Mouse (Mus musculus): ENCODE measurements around the gene Ppp5c. TPM values are rescaled to one million over a fixed set of nuclear protein-coding genes. Genes with fewer than 3 reads are reported as not detected.
A peak's percentile ranks its signal among the peaks of the same experiment; 100 is the strongest.

Ppp5c gene
- polyA plus RNA-seq, 1 experiment from 2014 or later, result 110 TPM

GRCm38 (mm10) chr7:17060031-17060781 is 32.5 kb upstream of the Ppp5c start:
- Histone ChIP-seq H3K27ac (peak overlapping the region; percentile 93), H3K4me1 (peaks cover 67% of the 10 kb centered on the region), H3K27me3 (no peaks in the 10 kb centered on the region), H3K4me3 (0 out of 2 replicates have a peak overlapping the region, but pooled peaks have one; percentile 5), H3K9me3 (no peaks in the 10 kb centered on the region), H3K4me2 (replicated peaks) (peak overlapping the region; percentile 58), H3K36me3 (no peaks in the 10 kb centered on the region), H3K9ac (peak overlapping the region; percentile 33)
- no peak for ATAC-seq (ENCODE audit: insufficient number of reproducible peaks, insufficient read depth, low FRiP score, low TSS enrichment)
- 39% methylated on average over 9 of the region's 9 CpGs for WGBS

- H3K4me3 ChIP-seq, result no peak overlapping the region
- H3K27ac ChIP-seq, result peak overlapping the region; percentile 93
- WGBS, result 81% methylated on average over 3 of the region's 3 CpGs
- H3K4me1 ChIP-seq, result peaks cover 67% of the 10 kb centered on the region
- H3K36me3 ChIP-seq, result peaks cover 3% of the 10 kb centered on the region; the same call in 1 of the 2 replicates
- no peak overlapping the region for H3K9ac ChIP-seq
- H3K9me3 ChIP-seq, result no peaks in the 10 kb centered on the region
- peak overlapping the region; percentile 58; the same call in 1 of the 2 replicates for H3K4me2 ChIP-seq (replicated peaks)
- no peak for ATAC-seq (ENCODE audit: insufficient number of reproducible peaks, insufficient read depth, low FRiP score, low TSS enrichment)
- H3K27me3 ChIP-seq, result no peaks in the 10 kb centered on the region
Observed at GRCm38 (mm10) chr7:17059463-17059844, 31.7 kb upstream of the Ppp5c start.

- Histone ChIP-seq H3K4me1 (peaks cover 67% of the 10 kb centered on the region), H3K4me2 (replicated peaks) (peak overlapping the region; percentile 42), H3K9ac (0 out of 2 replicates have a peak overlapping the region, but pooled peaks have one; percentile 31), H3K36me3 (peaks cover 6% of the 10 kb centered on the region; the same call in 1 of the 2 replicates), H3K27ac (peak overlapping the region; percentile 93), H3K9me3 (no peaks in the 10 kb centered on the region), H3K27me3 (no peaks in the 10 kb centered on the region), H3K4me3 (0 out of 2 replicates have a peak overlapping the region, but pooled peaks have one; percentile 17)
- 64% methylated on average over 8 of the region's 8 CpGs for WGBS
- ATAC-seq (ENCODE audit: insufficient number of reproducible peaks, insufficient read depth, low FRiP score, low TSS enrichment), result no peak
Observed at GRCm38 (mm10) chr7:17058816-17059462, 31.2 kb upstream of the Ppp5c start.

- peak overlapping the region; percentile 17; the same call in 1 of the 2 replicates for H3K4me3 ChIP-seq
- WGBS, result 3% methylated on average over 15 of the region's 16 CpGs
- H3K9ac ChIP-seq, result peak overlapping the region; percentile 31; the same call in 1 of the 2 replicates
- H3K4me2 ChIP-seq (replicated peaks), result peak overlapping the region; percentile 42
- H3K36me3 ChIP-seq, result peaks cover 6% of the 10 kb centered on the region; the same call in 1 of the 2 replicates
- no peaks in the 10 kb centered on the region for H3K9me3 ChIP-seq
- H3K27ac ChIP-seq, result peak overlapping the region; percentile 93
- H3K27me3 ChIP-seq, result no peaks in the 10 kb centered on the region
- ATAC-seq (ENCODE audit: insufficient number of reproducible peaks, insufficient read depth, low FRiP score, low TSS enrichment), result peak; percentile 78
- H3K4me1 ChIP-seq, result peaks cover 67% of the 10 kb centered on the region
Observed at GRCm38 (mm10) chr7:17058071-17058689, 30.5 kb upstream of the Ppp5c start.

- 0 out of 2 replicates have a peak, but pooled peaks have one; percentile 16 for ATAC-seq (ENCODE audit: insufficient number of reproducible peaks, insufficient read depth, low FRiP score, low TSS enrichment)
- Histone ChIP-seq H3K4me3 (peak overlapping the region; percentile 47), H3K4me1 (peaks cover 60% of the 10 kb centered on the region)
Observed at GRCm38 (mm10) chr7:17056601-17057523, 29.1 kb upstream of the Ppp5c start.

GRCm38 (mm10) chr7:17056081-17056581 is 28.4 kb upstream of the Ppp5c start:
- H3K9me3 ChIP-seq, result no peaks in the 10 kb centered on the region
- ATAC-seq (ENCODE audit: insufficient number of reproducible peaks, insufficient read depth, low FRiP score, low TSS enrichment), result peak; percentile 58
- peak overlapping the region; percentile 47 for H3K4me3 ChIP-seq
- H3K4me2 ChIP-seq (replicated peaks), result peak overlapping the region; percentile 91
- H3K27me3 ChIP-seq, result no peaks in the 10 kb centered on the region
- H3K27ac ChIP-seq, result peak overlapping the region; percentile 91
- peaks cover 6% of the 10 kb centered on the region; the same call in 1 of the 2 replicates for H3K36me3 ChIP-seq
- H3K9ac ChIP-seq, result peak overlapping the region; percentile 52
- peaks cover 53% of the 10 kb centered on the region for H3K4me1 ChIP-seq
- WGBS, result under 1% methylated on average over 42 of the region's 42 CpGs

More at GRCm38 (mm10) chr7:17056601-17057523, 29.1 kb upstream of the Ppp5c start:
- Histone ChIP-seq H3K4me2 (replicated peaks) (peak overlapping the region; percentile 91), H3K27ac (peak overlapping the region; percentile 91), H3K27me3 (no peaks in the 10 kb centered on the region), H3K9ac (peak overlapping the region; percentile 52), H3K9me3 (no peaks in the 10 kb centered on the region), H3K36me3 (peaks cover 6% of the 10 kb centered on the region; the same call in 1 of the 2 replicates)
- 36% methylated on average over 14 of the region's 14 CpGs for WGBS

GRCm38 (mm10) chr7:17055287-17055946 is 27.7 kb upstream of the Ppp5c start:
- 91% methylated on average over 4 of the region's 4 CpGs for WGBS
- Histone ChIP-seq H3K36me3 (peaks cover 8% of the 10 kb centered on the region), H3K27ac (no peak overlapping the region), H3K9ac (no peak overlapping the region), H3K4me3 (peak overlapping the region; percentile 47; the same call in 1 of the 2 replicates), H3K4me1 (peaks cover 46% of the 10 kb centered on the region), H3K9me3 (no peaks in the 10 kb centered on the region), H3K27me3 (no peaks in the 10 kb centered on the region), H3K4me2 (replicated peaks) (peak overlapping the region; percentile 91; the same call in 1 of the 2 replicates)
- no peak for ATAC-seq (ENCODE audit: insufficient number of reproducible peaks, insufficient read depth, low FRiP score, low TSS enrichment)

GRCm38 (mm10) chr7:17054325-17054989 is 26.7 kb upstream of the Ppp5c start:
- Histone ChIP-seq H3K36me3 (peaks cover 17% of the 10 kb centered on the region), H3K9ac (no peak overlapping the region), H3K9me3 (no peaks in the 10 kb centered on the region), H3K27ac (no peak overlapping the region), H3K27me3 (no peaks in the 10 kb centered on the region), H3K4me2 (replicated peaks) (no peak overlapping the region), H3K4me3 (no peak overlapping the region), H3K4me1 (peaks cover 36% of the 10 kb centered on the region)
- 93% methylated on average over 15 of the region's 16 CpGs for WGBS
- ATAC-seq (ENCODE audit: insufficient number of reproducible peaks, insufficient read depth, low FRiP score, low TSS enrichment), result no peak

- 8% methylated on average over 15 of the region's 17 CpGs for WGBS
Observed at GRCm38 (mm10) chr7:17050933-17051594, 23.3 kb upstream of the Ppp5c start.

More at GRCm38 (mm10) chr7:17050933-17051594, 23.3 kb upstream of the Ppp5c start:
- H3K36me3 ChIP-seq, result peaks cover 39% of the 10 kb centered on the region
- no peaks in the 10 kb centered on the region for H3K9me3 ChIP-seq
- H3K27ac ChIP-seq, result no peak overlapping the region
- H3K9ac ChIP-seq, result no peak overlapping the region
- H3K4me3 ChIP-seq, result no peak overlapping the region
- no peaks in the 10 kb centered on the region for H3K27me3 ChIP-seq
- H3K4me1 ChIP-seq, result peaks cover 4% of the 10 kb centered on the region
- ATAC-seq (ENCODE audit: insufficient number of reproducible peaks, insufficient read depth, low FRiP score, low TSS enrichment), result no peak
- no peak overlapping the region for H3K4me2 ChIP-seq (replicated peaks)
